Mouse (Mus musculus) embryonic facial prominence, embryonic 14.5 days (tissue): ENCODE data around the gene Cwc22. TPM values are rescaled to one million over a fixed set of nuclear protein-coding genes. Genes with fewer than 3 reads are reported as not detected.

Source experiments
- ATAC-seq: fragments of 200-750 bp; cut with Nextera tagmentation; 2 replicates; pipeline ENCODE4 v1.8.0; 2017; ENCODE audit warnings: low read depth, moderate number of reproducible peaks, moderate TSS enrichment
- DNase-seq: peaks from one replicate; pipeline ENCODE4 v3.0.0-alpha.2; 2015; ENCODE audit warnings: low spot score
- H3K27ac ChIP-seq: fragments of 300-500 bp; sonication (generic); replicated peaks from 2 replicates; pipeline ENCODE4 v1.5.1; 2014; ENCODE audit warnings: low read depth, mild to moderate bottlenecking, low read length, moderate library complexity
- H3K27me3 ChIP-seq: fragments of 300-500 bp; sonication (generic); replicated peaks from 2 replicates; pipeline ENCODE4 v1.6.1; 2014; ENCODE audit warnings: low read length; ENCODE audit not compliant: control insufficient read depth, insufficient read depth
- H3K36me3 ChIP-seq: fragments of 300-500 bp; sonication (generic); 2 replicates; pipeline ENCODE4 v1.6.1; 2014; ENCODE audit warnings: low read length, mixed read lengths; ENCODE audit not compliant: control insufficient read depth, insufficient read depth
- H3K4me1 ChIP-seq: fragments of 300-500 bp; sonication (generic); 2 replicates; pipeline ENCODE4 v1.6.1; 2014; ENCODE audit warnings: antibody characterized with exemption, low read length; ENCODE audit not compliant: control insufficient read depth, insufficient read depth
- H3K4me2 ChIP-seq: fragments of 300-500 bp; sonication (generic); 2 replicates; pipeline ENCODE4 v1.6.1; 2014; ENCODE audit warnings: low read depth, mild to moderate bottlenecking, low read length, moderate library complexity, mixed read lengths
- H3K4me3 ChIP-seq: fragments of 300-500 bp; sonication (generic); 2 replicates; pipeline ENCODE4 v1.5.1; 2014; ENCODE audit warnings: low read depth, mild to moderate bottlenecking, low read length
- H3K9ac ChIP-seq: fragments of 300-500 bp; sonication (generic); 2 replicates; pipeline ENCODE4 v1.6.1; 2014; ENCODE audit warnings: low read depth, mild to moderate bottlenecking, low read length, moderate library complexity, mixed read lengths
- H3K9me3 ChIP-seq: fragments of 300-500 bp; sonication (generic); 2 replicates; pipeline ENCODE4 v1.6.1; 2016; ENCODE audit warnings: low read length; ENCODE audit not compliant: control insufficient read depth
- WGBS: fragments of 180-500 bp; shearing (Covaris S2); extraction: QIAGEN DNeasy Blood & Tissue Kit; methylation state at CpG from one replicate; pipeline ENCODE4 v1.1.7; 2014; 5-methylcytosine and 5-hydroxymethylcytosine counted together
- polyA plus RNA-seq: library from polyadenylated mRNA; unstranded; fragments of >200 nt; fragmentation: Nextera tagmentation; extraction: Ambion mirVana; gene quantifications from 2 replicates; pipeline ENCODE4 v1.2.1, GENCODE M21; 2014

The Cwc22 gene
- polyA plus RNA-seq, 1 experiment from 2014 or later: 26.6 TPM

DNA sequence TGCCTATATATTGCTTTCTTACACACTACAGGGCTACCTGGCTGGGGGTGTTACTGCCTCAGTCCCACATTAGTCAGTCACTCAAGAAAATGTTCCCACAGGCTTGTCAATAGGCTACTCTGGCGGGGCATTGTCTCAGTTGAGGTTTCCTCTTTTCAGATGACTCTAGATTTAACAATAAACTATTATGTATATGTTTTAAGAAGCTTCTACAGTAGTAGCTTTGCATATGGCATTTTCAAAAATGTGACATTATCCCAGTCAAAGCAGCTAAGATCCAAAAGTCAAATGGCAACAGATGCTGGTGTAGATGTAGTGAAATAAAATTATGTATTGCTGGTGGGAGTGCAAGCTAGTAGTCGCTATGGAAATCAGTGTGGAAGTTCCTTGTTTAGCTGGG, 27.1 kb upstream of the Cwc22 start:
- Histone ChIP-seq H3K4me3 (no peak overlapping the region), H3K9ac (no peak overlapping the region), H3K9me3 (no peaks in the 10 kb centered on the region), H3K4me1 (no peaks in the 10 kb centered on the region), H3K27me3 (no peaks in the 10 kb centered on the region), H3K36me3 (no peaks in the 10 kb centered on the region), H3K4me2 (no peak overlapping the region), H3K27ac (no peak overlapping the region)
- 88% methylated on average over 2 of the region's 2 CpGs for WGBS
- ATAC-seq (no peak), DNase-seq (no peak)

DNA sequence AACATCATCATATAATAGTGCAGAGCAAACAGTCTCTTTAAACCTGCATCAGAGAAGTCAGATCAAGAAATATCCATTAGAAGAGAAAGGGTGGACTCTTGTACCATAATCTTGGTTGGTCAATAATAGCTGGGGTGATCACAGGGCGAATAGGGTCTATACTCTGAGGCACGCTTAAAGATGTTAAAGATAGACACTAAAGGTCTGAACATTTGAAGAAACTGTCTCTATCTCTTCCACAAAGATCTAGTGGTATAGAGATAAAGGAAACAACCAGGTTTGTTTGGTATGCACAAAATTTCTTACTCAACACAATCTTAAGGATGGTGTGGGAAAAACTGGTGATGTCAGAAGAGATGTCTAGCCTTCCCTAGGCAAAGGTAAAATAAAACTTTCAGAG, 26.4 kb upstream of the Cwc22 start:
- DNase-seq (no peak), ATAC-seq (no peak)
- Histone ChIP-seq H3K27me3 (no peaks in the 10 kb centered on the region), H3K27ac (no peak overlapping the region), H3K4me2 (no peak overlapping the region), H3K9ac (no peak overlapping the region), H3K9me3 (no peaks in the 10 kb centered on the region), H3K36me3 (no peaks in the 10 kb centered on the region), H3K4me3 (no peak overlapping the region), H3K4me1 (no peaks in the 10 kb centered on the region)
- 94% methylated on average over 2 of the region's 2 CpGs for WGBS

DNA sequence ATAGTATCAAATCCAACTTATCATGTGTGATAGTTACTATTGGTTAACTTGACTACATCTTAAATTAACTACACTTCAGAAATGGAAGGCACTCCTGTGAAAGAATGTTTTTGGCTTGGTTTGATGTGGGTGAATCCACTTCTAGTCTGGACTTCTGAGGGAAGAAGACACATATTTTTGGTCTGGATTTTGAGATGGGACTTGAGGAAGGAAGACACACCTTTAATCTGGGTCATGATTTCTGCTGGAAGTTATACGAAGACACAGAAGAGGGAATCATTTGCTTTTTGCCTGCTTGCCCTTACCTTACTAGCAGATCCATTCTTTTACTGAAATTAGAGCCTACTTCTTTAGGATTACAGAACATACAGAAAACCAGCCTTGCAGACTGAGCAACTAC, 25.7 kb upstream of the Cwc22 start:
- Histone ChIP-seq H3K4me3 (no peak overlapping the region), H3K9me3 (no peaks in the 10 kb centered on the region), H3K27me3 (no peaks in the 10 kb centered on the region), H3K36me3 (no peaks in the 10 kb centered on the region), H3K4me1 (no peaks in the 10 kb centered on the region), H3K9ac (no peak overlapping the region), H3K4me2 (no peak overlapping the region), H3K27ac (no peak overlapping the region)
- 88% methylated on average over 1 of the region's 1 CpGs for WGBS
- DNase-seq (no peak), ATAC-seq (no peak)

DNA sequence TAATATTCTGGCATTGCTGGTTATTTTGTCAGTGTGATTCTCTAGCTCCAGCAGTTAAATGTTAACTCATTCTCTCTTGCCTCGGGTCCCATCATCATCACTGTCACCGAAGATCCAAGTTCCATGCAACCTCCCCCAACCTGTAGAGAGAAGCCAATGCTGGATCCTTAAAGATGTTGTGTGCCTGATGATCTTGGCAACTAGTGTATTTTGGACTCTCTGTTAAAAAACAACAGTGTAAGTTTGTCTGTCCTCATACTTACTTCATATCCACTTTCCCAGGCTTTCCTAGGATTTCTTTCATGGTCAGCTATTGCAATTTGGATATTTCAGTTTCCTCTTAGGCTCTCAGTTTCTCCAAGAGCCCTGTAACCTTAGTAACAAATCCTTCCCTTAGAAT, 25.2 kb upstream of the Cwc22 start:
- no peak for DNase-seq
- Histone ChIP-seq H3K4me3 (no peak overlapping the region), H3K36me3 (no peaks in the 10 kb centered on the region), H3K9me3 (no peaks in the 10 kb centered on the region), H3K4me2 (no peak overlapping the region), H3K27me3 (no peaks in the 10 kb centered on the region), H3K27ac (no peak overlapping the region), H3K9ac (no peak overlapping the region), H3K4me1 (no peaks in the 10 kb centered on the region)
- 81% methylated on average over 2 of the region's 2 CpGs for WGBS
- no peak for ATAC-seq

DNA sequence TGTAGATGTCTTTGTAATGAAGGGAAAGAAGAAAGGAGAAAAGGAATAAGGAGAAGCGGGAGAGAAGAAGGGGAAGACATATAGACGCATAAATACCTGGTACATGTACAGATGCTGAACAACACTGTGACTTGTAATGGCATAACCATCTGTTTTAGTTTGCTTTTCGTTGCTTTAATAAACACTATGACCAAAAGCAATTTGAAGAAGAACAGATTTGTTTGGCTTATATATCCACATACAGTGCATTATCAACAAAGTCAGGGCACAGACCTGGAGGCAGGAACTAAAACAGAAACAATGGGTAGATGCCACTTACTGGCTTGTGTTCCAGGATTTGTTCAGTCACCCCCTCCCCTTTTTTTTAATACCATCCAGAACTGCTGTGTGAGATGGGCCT, 24.4 kb upstream of the Cwc22 start:
- ATAC-seq: no peak
- Histone ChIP-seq H3K27ac (no peak overlapping the region), H3K27me3 (no peaks in the 10 kb centered on the region), H3K9ac (no peak overlapping the region), H3K4me3 (no peak overlapping the region), H3K4me2 (no peak overlapping the region), H3K4me1 (no peaks in the 10 kb centered on the region), H3K9me3 (no peaks in the 10 kb centered on the region), H3K36me3 (no peaks in the 10 kb centered on the region)
- no peak for DNase-seq
- 84% methylated on average over 3 of the region's 3 CpGs for WGBS

DNA sequence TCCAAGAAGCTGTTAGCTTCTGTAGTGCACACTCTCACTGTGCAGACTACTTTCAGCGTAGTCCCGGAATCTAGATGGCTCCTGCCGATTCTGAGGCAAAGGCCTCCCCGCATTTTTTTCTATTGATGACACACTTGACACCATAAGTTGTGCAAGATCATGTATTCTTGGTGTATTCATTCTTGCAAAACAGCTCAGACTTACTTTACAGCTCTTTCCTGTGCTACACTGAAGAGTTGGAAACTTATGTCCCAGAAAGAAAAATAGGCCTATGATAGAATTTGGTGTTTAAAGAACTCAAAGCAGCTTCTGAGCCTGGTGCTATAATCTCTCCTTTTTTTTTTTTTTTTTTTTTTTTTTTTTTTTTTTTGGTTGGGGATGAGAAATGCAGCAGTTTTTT, 23.8 kb upstream of the Cwc22 start:
- Histone ChIP-seq H3K4me1 (no peaks in the 10 kb centered on the region), H3K27ac (no peak overlapping the region), H3K9ac (no peak overlapping the region), H3K27me3 (no peaks in the 10 kb centered on the region), H3K9me3 (no peaks in the 10 kb centered on the region), H3K4me3 (no peak overlapping the region), H3K4me2 (no peak overlapping the region), H3K36me3 (no peaks in the 10 kb centered on the region)
- WGBS: 98% methylated on average over 4 of the region's 4 CpGs
- no peak for ATAC-seq
- no peak for DNase-seq

DNA sequence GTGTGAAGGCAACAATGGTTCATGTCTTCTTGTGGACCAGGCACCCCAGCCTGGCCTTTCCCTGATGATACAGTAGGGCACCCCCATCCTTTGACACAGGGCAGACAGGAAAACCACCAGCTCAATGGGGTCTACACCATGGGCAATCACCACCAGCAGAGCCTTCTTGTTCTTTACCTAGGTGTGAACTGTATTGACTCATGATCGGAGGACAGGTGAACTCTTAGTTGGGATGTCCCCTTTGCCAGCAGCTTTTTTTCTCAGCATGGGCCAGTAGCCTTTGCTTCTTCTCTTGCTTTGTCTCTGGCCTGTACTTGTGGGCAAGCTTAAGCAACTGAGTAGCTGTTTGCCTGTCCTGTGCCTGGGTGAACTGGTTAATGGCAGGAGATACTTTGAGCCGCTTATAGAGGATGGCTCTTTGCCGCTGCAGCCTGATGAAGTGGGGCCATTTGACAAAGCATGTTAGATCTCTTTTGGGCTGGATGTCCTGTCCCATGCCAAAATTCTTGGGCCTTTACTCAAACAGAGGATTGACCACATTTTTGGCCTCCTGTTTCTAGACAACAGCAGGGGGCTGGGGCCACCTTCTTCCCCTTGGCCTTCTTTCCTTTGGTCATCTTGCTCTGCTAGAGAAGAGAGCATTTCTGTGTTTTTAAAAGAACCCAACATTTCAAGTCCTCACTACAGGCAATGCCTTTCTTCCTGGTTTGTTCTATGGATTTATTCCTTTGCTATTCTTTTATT, 16.4 kb upstream of the Cwc22 start:
- H3K4me1 ChIP-seq: no peaks in the 10 kb centered on the region
- H3K36me3 ChIP-seq: no peaks in the 10 kb centered on the region
- no peak overlapping the region for H3K4me2 ChIP-seq
- DNase-seq (no peak), ATAC-seq (no peak)
- H3K9ac ChIP-seq: no peak overlapping the region
- H3K4me3 ChIP-seq: no peak overlapping the region
- H3K27ac ChIP-seq: no peak overlapping the region
- WGBS: 98% methylated on average over 3 of the region's 3 CpGs
- no peaks in the 10 kb centered on the region for H3K27me3 ChIP-seq
- H3K9me3 ChIP-seq: no peaks in the 10 kb centered on the region

DNA sequence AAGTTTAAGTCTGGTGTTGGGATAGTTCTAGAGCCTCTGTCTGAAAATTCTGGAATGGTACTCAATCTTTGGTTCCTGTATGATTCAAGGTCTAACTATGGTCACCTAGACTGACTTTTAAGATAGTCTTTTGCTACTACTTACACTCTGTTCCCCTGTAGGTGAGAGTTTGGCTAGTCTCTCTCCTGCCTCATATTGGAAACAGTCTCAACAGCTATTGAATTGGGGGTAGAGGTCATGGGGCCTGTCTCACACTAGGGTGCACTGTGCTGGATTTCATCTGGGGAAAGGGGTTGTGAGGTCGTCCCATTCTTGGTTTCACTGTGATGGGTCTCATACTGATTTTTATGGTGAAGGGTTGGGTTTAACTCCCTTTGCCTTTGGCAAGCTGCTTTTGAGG, 15.1 kb upstream of the Cwc22 start:
- Histone ChIP-seq H3K27me3 (no peaks in the 10 kb centered on the region), H3K9me3 (no peaks in the 10 kb centered on the region), H3K36me3 (no peaks in the 10 kb centered on the region), H3K4me3 (no peak overlapping the region), H3K4me2 (no peak overlapping the region), H3K4me1 (no peaks in the 10 kb centered on the region), H3K9ac (no peak overlapping the region), H3K27ac (no peak overlapping the region)
- ATAC-seq: no peak
- 68% methylated on average over 1 of the region's 1 CpGs for WGBS
- no peak for DNase-seq

DNA sequence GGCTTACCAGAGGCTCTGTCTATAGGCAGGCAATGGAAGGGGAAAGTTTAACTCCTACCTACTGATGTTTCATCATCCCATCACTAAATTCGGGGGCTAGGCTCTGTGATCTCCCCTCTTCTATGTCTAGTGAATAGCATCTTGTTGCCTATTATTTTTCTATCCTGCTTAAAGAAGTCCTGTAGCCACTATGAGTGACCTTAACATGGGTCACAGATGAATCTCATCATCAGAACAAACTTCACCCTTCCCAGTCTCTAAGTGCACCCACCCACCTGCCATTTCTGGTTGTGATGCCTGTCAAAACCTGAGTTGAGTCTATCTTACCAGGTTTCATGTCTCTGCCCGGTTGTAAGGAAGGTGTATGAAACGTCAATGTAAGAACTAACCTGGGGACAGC, 14.5 kb upstream of the Cwc22 start:
- no peak overlapping the region for H3K9ac ChIP-seq
- H3K4me2 ChIP-seq: no peak overlapping the region
- no peaks in the 10 kb centered on the region for H3K27me3 ChIP-seq
- ATAC-seq (no peak), DNase-seq (no peak)
- no peak overlapping the region for H3K4me3 ChIP-seq
- 87% methylated on average over 3 of the region's 3 CpGs for WGBS
- H3K27ac ChIP-seq: no peak overlapping the region
- H3K36me3 ChIP-seq: no peaks in the 10 kb centered on the region
- H3K9me3 ChIP-seq: no peaks in the 10 kb centered on the region
- no peaks in the 10 kb centered on the region for H3K4me1 ChIP-seq
